Mouse (Mus musculus): ENCODE measurements around the gene Nptxr. TPM values are rescaled to one million over a fixed set of nuclear protein-coding genes. Genes with fewer than 3 reads are reported as not detected.

Nptxr gene
- 0.04 TPM in 1 of 2 replicates, not detected in the other for polyA plus RNA-seq (2012)

GRCm38 (mm10) chr15:79804352-79805071, at the start of gene Nptxr:
TSS of gene Nptxr (minus strand) at chr15:79804766.
- TF ChIP-seq GATA1 (IDR thresholded peaks at IDR 0.05; ENCODE audit: low read length): no peak

GRCm38 (mm10) chr15:79850143-79850542, 45.6 kb upstream of the Nptxr start:
- TF ChIP-seq GATA1 (IDR thresholded peaks at IDR 0.05; ENCODE audit: low read length): no peak

GRCm38 (mm10) chr15:79847100-79847499, 42.5 kb upstream of the Nptxr start:
- TF ChIP-seq GATA1 (IDR thresholded peaks at IDR 0.05; ENCODE audit: low read length): no peak

GRCm38 (mm10) chr15:79845986-79846385, 41.4 kb upstream of the Nptxr start:
- TF ChIP-seq GATA1 (IDR thresholded peaks at IDR 0.05; ENCODE audit: low read length): no peak

- no peak for TF ChIP-seq GATA1 (IDR thresholded peaks at IDR 0.05; ENCODE audit: low read length)
Measured at GRCm38 (mm10) chr15:79842985-79843384, 38.4 kb upstream of the Nptxr start.

GRCm38 (mm10) chr15:79840281-79840680, 35.7 kb upstream of the Nptxr start:
- no peak for TF ChIP-seq GATA1 (IDR thresholded peaks at IDR 0.05; ENCODE audit: low read length)

- TF ChIP-seq GATA1 (IDR thresholded peaks at IDR 0.05; ENCODE audit: low read length): no peak
Measured at GRCm38 (mm10) chr15:79834881-79835260, 30.3 kb upstream of the Nptxr start.

- no peak for TF ChIP-seq GATA1 (IDR thresholded peaks at IDR 0.05; ENCODE audit: low read length)
Measured at GRCm38 (mm10) chr15:79834130-79834880, 29.7 kb upstream of the Nptxr start, which contains the start of the genes Npcd and Cbx6. TSS of gene Npcd (minus strand) at chr15:79834237. TSS of gene Cbx6 (minus strand) at chr15:79834688.

- TF ChIP-seq GATA1 (IDR thresholded peaks at IDR 0.05; ENCODE audit: low read length): no peak
Measured at GRCm38 (mm10) chr15:79833251-79834050, 28.9 kb upstream of the Nptxr start.

GRCm38 (mm10) chr15:79832064-79832900, 27.7 kb upstream of the Nptxr start:
- TF ChIP-seq GATA1 (IDR thresholded peaks at IDR 0.05; ENCODE audit: low read length): no peak

- TF ChIP-seq GATA1 (IDR thresholded peaks at IDR 0.05; ENCODE audit: low read length): no peak
Measured at GRCm38 (mm10) chr15:79830388-79830787, 25.8 kb upstream of the Nptxr start.

- TF ChIP-seq GATA1 (IDR thresholded peaks at IDR 0.05; ENCODE audit: low read length): no peak
Measured at GRCm38 (mm10) chr15:79829431-79829830, 24.9 kb upstream of the Nptxr start.

GRCm38 (mm10) chr15:79828366-79829035, 23.9 kb upstream of the Nptxr start:
- no peak for TF ChIP-seq GATA1 (IDR thresholded peaks at IDR 0.05; ENCODE audit: low read length)

GRCm38 (mm10) chr15:79827778-79828210, 23.2 kb upstream of the Nptxr start:
- no peak for TF ChIP-seq GATA1 (IDR thresholded peaks at IDR 0.05; ENCODE audit: low read length)
